ENCODE assay signal across 14 mouse cellular contexts in genomic region chr2:180098167-180098566, GRCm38 (mm10). TPM values are rescaled to one million over a fixed set of nuclear protein-coding genes. Genes with fewer than 3 reads are reported as not detected.
DNase-seq lines count a peak whose midpoint lies in the region; ATAC-seq lines count a peak whose summit lies in the region.
"Had no signal": no experiment of that assay in that cellular context is flagged by ENCODE, and none has a peak within 500 bp of the region (broad histone marks: within the 10 kb centered on the region; RNA-seq: fewer than 3 reads in every experiment).

No protein-coding gene starts in this region.

- H3K9me3 ChIP-seq in midbrain, embryonic 16.5 days (replicated peaks; ENCODE audit: control insufficient read depth, low read length, poor library complexity, severe bottlenecking) = no peaks in the 10 kb centered on the region
- no peaks in the 10 kb centered on the region for H3K9me3 ChIP-seq in midbrain, embryonic 11.5 days (ENCODE audit: control insufficient read depth, low read length)
- H3K9me3 ChIP-seq: embryonic facial prominence, embryonic 10.5 days; heart, embryonic 10.5 days had no signal

- H3K27ac ChIP-seq in midbrain, embryonic 16.5 days (ENCODE audit: low read length) = no peak overlapping the region
- H3K27ac ChIP-seq in midbrain, embryonic 11.5 days (ENCODE audit: low read depth, low read length) = no peak overlapping the region
- H3K27ac ChIP-seq: embryonic facial prominence, embryonic 10.5 days; heart, embryonic 10.5 days had no signal

- DNase-seq in frontal cortex, adult 2 months (ENCODE audit: extremely low spot score in 1 of 2, low spot score in 1 of 2) = no peak
- no peak for DNase-seq in midbrain, embryonic 11.5 days (ENCODE audit: low spot score, missing footprints)
- DNase-seq in liver (peak; percentile 27), MN1 (ENCODE audit: low spot score) (no peak)
- DNase-seq in thymus, postnatal 14 days = peak; percentile 39
- no peak for DNase-seq in adrenal gland, adult 2 months
- DNase-seq: adrenal gland, postnatal 10 days; cerebellum, adult 11 months; kidney, postnatal 36 days; left cerebral cortex, postnatal 4 days had no signal

- H3K9ac ChIP-seq in midbrain, embryonic 16.5 days (ENCODE audit: low read depth, low read length) = no peak overlapping the region
- no peak overlapping the region for H3K9ac ChIP-seq in midbrain, embryonic 11.5 days (ENCODE audit: low read length)

- peaks cover 12% of the 10 kb centered on the region for H3K27me3 ChIP-seq in midbrain, embryonic 16.5 days (ENCODE audit: control insufficient read depth, insufficient read depth, low read depth, low read length)
- peaks cover 23% of the 10 kb centered on the region for H3K27me3 ChIP-seq in midbrain, embryonic 11.5 days (ENCODE audit: control insufficient read depth, insufficient read depth, low read length)

- no peak overlapping the region for H3K4me2 ChIP-seq in midbrain, embryonic 16.5 days (ENCODE audit: low read length)
- no peak overlapping the region for H3K4me2 ChIP-seq in midbrain, embryonic 11.5 days

- 37% methylated on average over 5 of the region's 5 CpGs for WGBS in midbrain, embryonic 16.5 days
- 49% methylated on average over 5 of the region's 5 CpGs for WGBS in midbrain, embryonic 11.5 days

- no peaks in the 10 kb centered on the region for H3K36me3 ChIP-seq in midbrain, embryonic 16.5 days (ENCODE audit: control insufficient read depth, insufficient read depth, low read length)
- no peaks in the 10 kb centered on the region for H3K36me3 ChIP-seq in midbrain, embryonic 11.5 days (ENCODE audit: control insufficient read depth, insufficient read depth, low read length)
- H3K36me3 ChIP-seq: embryonic facial prominence, embryonic 10.5 days; heart, embryonic 10.5 days had no signal

- ATAC-seq in frontal cortex, adult (ENCODE audit: low TSS enrichment) = peak; percentile 56; the same call in 1 of the 2 replicates
- 0 out of 2 replicates have a peak, but pooled peaks have one; percentile 6 for ATAC-seq in midbrain, embryonic 16.5 days
- ATAC-seq in midbrain, embryonic 11.5 days (ENCODE audit: low FRiP score) = no peak

- no peak overlapping the region for H3K4me3 ChIP-seq in midbrain, embryonic 16.5 days (ENCODE audit: low read depth, low read length)
- no peak overlapping the region for H3K4me3 ChIP-seq in midbrain, embryonic 11.5 days (ENCODE audit: low read depth, low read length)
- H3K4me3 ChIP-seq: embryonic facial prominence, embryonic 10.5 days; heart, embryonic 10.5 days had no signal

- H3K4me1 ChIP-seq in midbrain, embryonic 16.5 days (ENCODE audit: control insufficient read depth, insufficient read depth, low read length) = peaks cover 8% of the 10 kb centered on the region
- H3K4me1 ChIP-seq in midbrain, embryonic 11.5 days (ENCODE audit: control insufficient read depth, insufficient read depth, low read length) = peaks cover 10% of the 10 kb centered on the region

RNA-seq across cellular contexts. Expression of gene Hrh3, which starts 6.1 kb away (rescaled TPM):
- 95.6 and 98.2 TPM in 2 replicates for polyA plus RNA-seq in frontal cortex, adult 2 months (2012; rRNA removed)
- 3.3 TPM in 2 replicates for polyA plus RNA-seq in midbrain, embryonic 16.5 days (2015; fragmentation: Nextera tagmentation; extraction: Ambion mirVana)
- 3.0 and 3.2 TPM in 2 replicates for polyA plus RNA-seq in midbrain, embryonic 11.5 days (2014; fragmentation: Nextera tagmentation; extraction: Ambion mirVana)
- not detected for total RNA-seq in adrenal gland, adult 2 months (2021)
- polyA plus RNA-seq in adrenal gland, adult 2 months (2012; rRNA removed) = 0.16 and 0.86 TPM in 2 replicates
- polyA plus RNA-seq: heart, embryonic 10.5 days had no signal

RNA-seq across cellular contexts. Expression of gene Osbpl2, which starts 20.9 kb away (rescaled TPM):
- polyA plus RNA-seq in frontal cortex, adult 2 months (2012; rRNA removed) = 48.7 and 51.3 TPM in 2 replicates
- polyA plus RNA-seq in midbrain, embryonic 16.5 days (2015; fragmentation: Nextera tagmentation; extraction: Ambion mirVana) = 75.5 and 76.1 TPM in 2 replicates
- polyA plus RNA-seq in midbrain, embryonic 11.5 days (2014; fragmentation: Nextera tagmentation; extraction: Ambion mirVana) = 43.3 and 46.3 TPM in 2 replicates
- total RNA-seq in adrenal gland, adult 2 months (2021) = 10 to 100 TPM; 41.8 to 42.3 TPM
- 15.8 and 21.7 TPM in 2 replicates for polyA plus RNA-seq in adrenal gland, adult 2 months (2012; rRNA removed)

RNA-seq across cellular contexts. Expression of gene Mtg2, which starts 27.8 kb away (rescaled TPM):
- polyA plus RNA-seq in frontal cortex, adult 2 months (2012; rRNA removed) = 28.8 and 31.5 TPM in 2 replicates
- 34.9 and 35.7 TPM in 2 replicates for polyA plus RNA-seq in midbrain, embryonic 16.5 days (2015; fragmentation: Nextera tagmentation; extraction: Ambion mirVana)
- polyA plus RNA-seq in midbrain, embryonic 11.5 days (2014; fragmentation: Nextera tagmentation; extraction: Ambion mirVana) = 29.8 and 30.3 TPM in 2 replicates
- total RNA-seq in adrenal gland, adult 2 months (2021) = 10 to 100 TPM; 13.5 to 22.2 TPM
- 12.4 and 13.1 TPM in 2 replicates for polyA plus RNA-seq in adrenal gland, adult 2 months (2012; rRNA removed)

RNA-seq across cellular contexts. Expression of gene Ss18l1, which starts 55.9 kb away (rescaled TPM):
- 35.2 and 35.5 TPM in 2 replicates for polyA plus RNA-seq in frontal cortex, adult 2 months (2012; rRNA removed)
- 70.4 and 74.3 TPM in 2 replicates for polyA plus RNA-seq in midbrain, embryonic 16.5 days (2015; fragmentation: Nextera tagmentation; extraction: Ambion mirVana)
- polyA plus RNA-seq in midbrain, embryonic 11.5 days (2014; fragmentation: Nextera tagmentation; extraction: Ambion mirVana) = 14.6 and 17.8 TPM in 2 replicates
- total RNA-seq in adrenal gland, adult 2 months (2021) = 10 to 100 TPM in 1 of 2 experiments, 1 to 10 TPM in 1; 6.7 to 11.8 TPM
- polyA plus RNA-seq in adrenal gland, adult 2 months (2012; rRNA removed) = 14.2 and 18.1 TPM in 2 replicates

RNA-seq across cellular contexts. Expression of gene Psma7, which starts 55.9 kb away (rescaled TPM):
- 200 and 230 TPM in 2 replicates for polyA plus RNA-seq in frontal cortex, adult 2 months (2012; rRNA removed)
- polyA plus RNA-seq in midbrain, embryonic 16.5 days (2015; fragmentation: Nextera tagmentation; extraction: Ambion mirVana) = 504 and 541 TPM in 2 replicates
- polyA plus RNA-seq in midbrain, embryonic 11.5 days (2014; fragmentation: Nextera tagmentation; extraction: Ambion mirVana) = 697 and 701 TPM in 2 replicates
- 100 to 1,000 TPM; 212 to 248 TPM for total RNA-seq in adrenal gland, adult 2 months (2021)
- 91.7 and 121 TPM in 2 replicates for polyA plus RNA-seq in adrenal gland, adult 2 months (2012; rRNA removed)

Comparison
In these comparisons a context has a peak if more than half of its experiments do, and no peak if none do; other contexts are left out.
1. DNase-seq: peak in liver (single experiment) and thymus, postnatal 14 days (single experiment); none in frontal cortex, adult 2 months (0 of 2), midbrain, embryonic 11.5 days (single experiment), MN1 (single experiment) and adrenal gland, adult 2 months (single experiment).
2. RNA of gene Hrh3, which starts 6.1 kb away (polyA plus RNA-seq): 95.6 to 98.2 TPM in frontal cortex, adult 2 months; 3.3 TPM in midbrain, embryonic 16.5 days, 3.0 to 3.2 TPM in midbrain, embryonic 11.5 days and 0.16 to 0.86 TPM in adrenal gland, adult 2 months; every median in the first group is over 10 times any median in the second.